Mouse (Mus musculus) urinary bladder, adult 2 months (tissue): ENCODE measurements at regions not wholly inside any gene's neighbourhood (a gene's known extent, or its start where the extent isn't known, plus 50 kb on each side); places are given as distances from the start of the nearest gene placed in this dataset.

ENCODE experiments used
- DNase-seq: peaks from one replicate; pipeline ENCODE4 v3.0.0; 2022; ENCODE audit warnings: low spot score

GRCm38 (mm10) chr9:74342176-74342575 lies 232.0 kb downstream of the Wdr72 start:
- DNase-seq, result no peak

DNA sequence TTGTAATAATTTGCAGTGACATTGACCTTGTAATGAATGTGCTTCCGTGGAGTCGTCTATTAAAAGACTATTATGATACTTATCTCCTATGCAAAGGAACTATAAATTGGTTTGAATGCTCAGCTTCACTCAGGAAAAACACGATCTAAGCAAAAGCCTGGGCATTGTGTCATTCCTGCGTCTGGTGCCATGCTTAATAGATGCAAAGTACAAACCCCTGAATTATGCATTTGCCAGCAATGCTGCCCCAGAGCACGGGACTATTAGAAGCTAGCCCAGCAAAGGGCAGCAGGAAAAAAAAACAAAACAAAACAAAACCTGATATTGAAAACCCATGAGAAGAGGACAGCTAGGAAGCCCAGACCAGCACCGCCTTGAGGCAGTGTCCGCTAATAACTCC lies 234.9 kb downstream of the Wdr72 start:
- DNase-seq, result no peak

- DNase-seq, result no peak
Measured at GRCm38 (mm10) chr9:74348776-74349175, 238.6 kb downstream of the Wdr72 start.

GRCm38 (mm10) chr9:74365930-74366438 lies 255.8 kb downstream of the Wdr72 start:
- no peak for DNase-seq

GRCm38 (mm10) chr9:74376191-74376590 lies 266.0 kb downstream of the Wdr72 start:
- no peak for DNase-seq

GRCm38 (mm10) chr9:74377204-74377603 lies 267.0 kb downstream of the Wdr72 start:
- DNase-seq, result no peak

GRCm38 (mm10) chr9:74384206-74384896 lies 274.2 kb downstream of the Wdr72 start:
- DNase-seq, result no peak

DNA sequence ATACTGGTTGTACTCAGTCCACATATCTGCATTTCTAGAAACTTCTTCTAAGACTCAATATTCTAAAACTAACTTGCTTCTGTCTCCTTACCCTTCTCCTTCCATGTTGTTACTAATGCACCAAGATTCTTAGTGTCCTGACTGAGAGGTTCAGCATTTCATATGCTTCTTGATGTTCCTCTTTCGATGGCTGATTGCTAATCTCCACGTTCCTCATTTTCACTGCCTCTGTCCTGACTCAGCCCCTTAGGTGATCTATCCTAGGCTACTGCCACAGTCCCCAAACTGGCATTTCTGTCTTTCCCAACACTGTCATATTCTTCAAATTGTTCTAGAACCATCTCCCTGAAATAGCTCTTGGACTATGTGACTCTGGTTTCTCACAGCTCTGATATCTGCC lies 315.4 kb downstream of the Wdr72 start:
- no peak for DNase-seq

DNA sequence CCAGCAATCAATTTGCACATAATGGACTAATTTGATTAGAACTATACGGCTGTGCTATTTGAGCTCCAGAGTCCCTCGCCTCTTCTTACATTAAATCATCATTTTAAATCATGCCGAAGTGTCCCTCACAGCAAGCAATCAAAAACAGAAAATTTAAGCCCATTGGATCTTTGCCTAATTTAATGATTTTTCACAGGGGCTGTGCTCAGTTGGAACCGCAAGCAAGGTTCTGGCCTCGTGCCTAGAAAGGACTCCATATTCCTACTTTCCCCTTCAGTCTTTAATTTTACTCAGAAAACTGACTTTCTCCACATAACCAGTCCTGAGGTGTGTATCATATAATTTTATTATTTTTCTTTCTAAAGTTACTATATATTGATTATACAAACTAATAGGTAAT lies 339.8 kb downstream of the Wdr72 start:
- DNase-seq, result no peak

DNA sequence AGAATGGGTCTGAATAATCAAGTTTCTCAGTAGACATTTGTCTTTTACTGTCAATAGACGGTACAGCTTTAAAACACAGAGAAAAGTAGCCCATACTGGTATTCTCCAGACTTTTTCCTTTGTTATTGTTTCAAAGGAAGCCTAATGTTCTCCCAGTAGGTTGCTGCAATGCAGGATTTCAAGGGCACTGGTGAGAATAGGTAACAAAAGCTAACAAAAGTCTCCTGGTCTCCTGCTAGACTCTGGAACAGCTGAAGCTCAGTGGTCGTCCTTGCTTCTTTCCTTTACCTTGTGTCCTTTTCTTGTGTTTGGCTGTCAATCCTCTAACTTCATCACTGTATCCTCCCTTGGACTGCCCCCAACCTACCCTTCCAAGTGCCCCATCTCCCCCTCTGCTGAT lies 350.9 kb downstream of the Wdr72 start:
- no peak for DNase-seq

DNA sequence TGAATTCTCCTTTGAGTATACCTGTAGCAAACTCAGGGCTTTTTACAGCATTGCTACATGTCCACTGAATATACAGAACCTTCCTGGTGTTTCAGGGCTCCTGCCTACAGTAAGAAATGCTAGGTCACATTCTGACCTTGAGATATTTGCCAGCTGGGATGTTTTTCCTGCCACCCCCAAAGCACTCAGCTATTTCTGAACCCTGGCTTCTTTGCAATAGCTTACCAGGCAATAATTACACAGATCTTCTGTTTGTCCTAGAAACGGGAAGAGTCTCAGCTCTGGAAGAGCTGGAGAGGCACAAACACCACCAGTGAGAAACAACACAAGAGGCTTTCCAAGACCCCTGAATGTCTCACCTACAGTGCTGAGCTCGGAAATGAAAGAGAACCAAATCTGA lies 366.7 kb downstream of the Wdr72 start:
- no peak for DNase-seq

GRCm38 (mm10) chr9:74479273-74479672 lies 369.1 kb downstream of the Wdr72 start:
- no peak for DNase-seq

- DNase-seq, result no peak
Measured at GRCm38 (mm10) chr9:74513887-74514286, 347.8 kb upstream of the Onecut1 start.

- no peak for DNase-seq
Measured at GRCm38 (mm10) chr9:74528550-74528949, 333.2 kb upstream of the Onecut1 start.

DNA sequence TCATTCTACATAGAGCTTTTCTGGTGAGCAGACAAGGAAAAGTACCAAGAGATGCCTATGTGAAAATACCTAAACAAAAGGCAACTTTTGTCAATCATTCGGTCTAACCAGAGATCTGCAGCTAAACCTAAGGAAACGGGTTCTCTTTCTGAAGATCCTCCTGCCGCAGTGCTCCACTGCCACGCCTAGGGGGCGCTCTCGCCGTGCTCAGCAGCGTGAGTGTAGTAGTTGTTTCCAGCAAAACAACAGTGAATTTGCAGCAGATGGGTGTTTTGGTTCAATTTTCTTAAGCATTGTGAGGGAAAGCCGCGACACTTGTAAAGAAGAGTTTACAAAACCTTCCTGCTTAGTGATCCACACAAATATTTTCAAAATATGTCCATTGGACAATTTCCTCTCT lies 331.4 kb upstream of the Onecut1 start:
- DNase-seq, result peak; percentile 24

- no peak for DNase-seq
Measured at GRCm38 (mm10) chr9:74530748-74531147, 331.0 kb upstream of the Onecut1 start.

DNA sequence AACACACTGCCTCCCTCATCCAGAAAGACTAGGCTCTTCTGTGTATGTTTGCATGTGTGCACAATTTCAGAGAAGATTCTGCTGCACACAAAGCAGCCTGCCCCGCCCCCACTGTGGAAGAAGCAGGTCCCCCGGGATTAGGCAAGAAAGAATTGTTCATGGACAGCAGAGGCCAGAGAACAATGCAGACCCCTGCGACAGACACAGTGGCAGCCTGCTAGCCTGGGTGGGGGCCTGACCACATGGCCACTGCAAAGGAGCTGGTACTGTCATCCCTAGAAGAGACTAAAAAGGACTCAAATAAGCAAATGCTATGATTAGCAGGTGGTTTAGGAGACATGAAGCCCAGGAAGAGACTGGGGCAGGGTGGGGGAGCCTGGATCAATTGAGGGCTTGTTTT lies 329.7 kb upstream of the Onecut1 start:
- no peak for DNase-seq

- no peak for DNase-seq
Measured at GRCm38 (mm10) chr9:74534976-74535375, 326.7 kb upstream of the Onecut1 start.

- DNase-seq, result no peak
Measured at GRCm38 (mm10) chr9:74556116-74556515, 305.6 kb upstream of the Onecut1 start.

- no peak for DNase-seq
Measured at GRCm38 (mm10) chr9:74592757-74593156, 269.0 kb upstream of the Onecut1 start.

DNA sequence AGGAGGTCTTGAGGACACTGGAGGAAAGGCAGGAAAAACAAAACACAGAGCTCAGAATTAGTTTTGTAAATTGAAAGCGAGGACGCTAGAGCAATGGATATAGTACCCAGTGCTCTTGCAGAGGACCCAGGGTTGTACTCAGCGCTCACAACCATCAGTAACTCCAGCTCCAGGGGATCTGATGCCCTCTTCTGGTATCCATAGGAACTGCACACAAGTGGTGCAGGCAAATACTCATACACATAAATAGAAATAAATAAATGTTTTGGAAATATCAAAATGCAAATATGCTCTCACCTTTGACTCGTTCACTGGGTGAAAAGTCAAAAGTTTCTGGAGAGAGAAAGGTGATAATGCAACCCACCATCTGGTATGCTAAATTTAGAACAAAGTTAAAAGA lies 267.8 kb upstream of the Onecut1 start:
- no peak for DNase-seq

DNA sequence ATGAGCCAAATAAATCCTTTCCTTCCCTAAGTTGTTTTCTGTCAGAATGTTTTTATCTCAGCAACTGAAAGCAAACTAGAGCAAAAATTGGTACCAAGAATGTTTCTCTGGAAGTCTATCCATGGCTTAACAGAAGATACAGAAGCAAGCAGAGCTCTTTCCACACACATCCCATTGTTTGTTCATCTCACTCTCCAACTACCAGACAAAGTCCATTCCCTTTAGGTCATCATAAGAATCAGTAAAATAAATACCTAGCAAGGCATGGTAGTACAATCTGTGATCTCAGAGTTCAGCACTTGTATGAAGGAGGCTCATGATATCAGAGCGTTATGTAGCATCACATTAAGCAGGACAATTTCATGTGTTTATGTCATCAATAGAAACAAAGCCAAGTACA lies 257.3 kb upstream of the Onecut1 start:
- DNase-seq, result no peak

DNA sequence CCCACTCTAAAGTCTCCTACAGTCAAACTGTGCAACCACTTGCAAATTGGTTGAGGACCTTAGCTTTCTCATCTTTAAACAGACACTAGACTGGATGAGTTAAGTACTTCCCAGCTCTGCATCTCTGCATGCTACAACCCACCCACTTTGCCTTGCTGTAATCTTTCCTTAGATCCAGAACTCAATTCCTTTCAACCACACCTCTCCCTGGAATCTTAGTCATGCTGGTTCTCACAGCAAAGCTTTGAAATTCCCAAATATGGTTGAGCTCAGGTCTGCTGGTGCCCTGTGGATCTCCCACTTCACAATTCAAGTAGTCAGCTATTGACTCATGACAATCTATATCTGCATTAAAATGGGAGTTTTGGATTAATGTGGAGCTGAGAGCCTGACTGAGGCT lies 239.8 kb upstream of the Onecut1 start:
- DNase-seq, result no peak

DNA sequence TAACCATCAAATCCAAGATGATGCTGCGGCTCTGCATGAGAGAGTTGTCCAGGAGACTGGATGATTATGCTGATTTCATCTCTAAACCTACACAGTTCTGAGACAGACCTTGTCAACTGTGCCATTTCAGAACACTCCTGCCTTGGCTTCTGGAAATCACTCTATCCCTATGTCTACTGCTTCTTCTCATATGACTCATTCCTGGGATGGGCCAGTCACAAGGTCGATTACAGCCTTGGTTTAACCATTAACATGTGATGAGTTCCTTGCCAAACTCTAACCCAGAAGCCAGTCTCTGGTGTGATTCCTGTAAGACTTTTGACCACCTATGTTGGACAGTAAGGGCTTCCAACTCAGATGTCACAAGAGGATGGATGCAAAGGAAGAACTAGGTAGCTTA lies 216.3 kb upstream of the Onecut1 start:
- DNase-seq, result no peak
